Mouse (Mus musculus): ENCODE measurements around the gene Olfr248. TPM values are rescaled to one million over a fixed set of nuclear protein-coding genes. Genes with fewer than 3 reads are reported as not detected.

Gene Olfr248
- polyA plus RNA-seq, 1 experiment, result not detected

DNA sequence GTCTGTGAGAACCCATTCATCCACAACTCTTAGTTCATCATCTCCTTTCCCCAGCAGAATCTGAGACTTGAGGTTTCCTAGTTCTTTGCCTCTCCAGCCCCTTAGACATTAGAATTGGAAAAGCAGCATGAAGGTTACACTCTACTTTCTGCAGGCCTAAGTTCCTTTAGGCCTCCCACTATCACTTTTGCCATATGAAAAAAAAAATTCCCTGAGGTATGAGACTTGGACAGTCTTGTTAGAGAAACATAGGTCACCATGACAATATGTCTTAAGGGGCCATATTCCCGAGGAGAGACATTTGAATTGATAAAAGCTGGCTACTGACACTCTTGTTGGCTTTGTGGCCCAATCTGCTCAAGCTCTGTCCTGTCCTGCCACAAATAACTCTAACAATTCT lies 32.9 kb downstream of the Olfr248 start, which contains the start of gene Olfr414:
Gene Olfr414 (plus strand): TSS at position 301 of the 400 bp plus-strand sequence.
- H3K27ac ChIP-seq (ENCODE audit: insufficient read depth, low read length), result no peak within 1 kb of the TSS
- no peak within 1 kb of the TSS for H3K9ac ChIP-seq (ENCODE audit: low read depth, poor library complexity, severe bottlenecking)
- H3K27me3 ChIP-seq (ENCODE audit: control insufficient read depth, insufficient read depth, low read length, poor library complexity, severe bottlenecking), result no peaks in the 10 kb centered on the region
- H3K4me3 ChIP-seq (ENCODE audit: low read depth, low read length), result no peak within 1 kb of the TSS
- peaks cover 2% of the 10 kb centered on the region for H3K4me1 ChIP-seq (ENCODE audit: control insufficient read depth, insufficient read depth, low read length)
- no peaks in the 10 kb centered on the region for H3K9me3 ChIP-seq (replicated peaks; ENCODE audit: control insufficient read depth, insufficient read depth, low read length, poor library complexity, severe bottlenecking)
- TF ChIP-seq POLR2A (IDR thresholded peaks at IDR 0.05; ENCODE audit: insufficient read depth, low read length) (no peak), CTCF (IDR thresholded peaks at IDR 0.05; ENCODE audit: low read depth, low read length) (no peak), EP300 (IDR thresholded peaks at IDR 0.05; ENCODE audit: insufficient read depth, low read depth, low read length) (no peak)
- no peaks in the 10 kb centered on the region for H3K36me3 ChIP-seq (ENCODE audit: control insufficient read depth, insufficient read depth, low read length, poor library complexity, severe bottlenecking)

DNA sequence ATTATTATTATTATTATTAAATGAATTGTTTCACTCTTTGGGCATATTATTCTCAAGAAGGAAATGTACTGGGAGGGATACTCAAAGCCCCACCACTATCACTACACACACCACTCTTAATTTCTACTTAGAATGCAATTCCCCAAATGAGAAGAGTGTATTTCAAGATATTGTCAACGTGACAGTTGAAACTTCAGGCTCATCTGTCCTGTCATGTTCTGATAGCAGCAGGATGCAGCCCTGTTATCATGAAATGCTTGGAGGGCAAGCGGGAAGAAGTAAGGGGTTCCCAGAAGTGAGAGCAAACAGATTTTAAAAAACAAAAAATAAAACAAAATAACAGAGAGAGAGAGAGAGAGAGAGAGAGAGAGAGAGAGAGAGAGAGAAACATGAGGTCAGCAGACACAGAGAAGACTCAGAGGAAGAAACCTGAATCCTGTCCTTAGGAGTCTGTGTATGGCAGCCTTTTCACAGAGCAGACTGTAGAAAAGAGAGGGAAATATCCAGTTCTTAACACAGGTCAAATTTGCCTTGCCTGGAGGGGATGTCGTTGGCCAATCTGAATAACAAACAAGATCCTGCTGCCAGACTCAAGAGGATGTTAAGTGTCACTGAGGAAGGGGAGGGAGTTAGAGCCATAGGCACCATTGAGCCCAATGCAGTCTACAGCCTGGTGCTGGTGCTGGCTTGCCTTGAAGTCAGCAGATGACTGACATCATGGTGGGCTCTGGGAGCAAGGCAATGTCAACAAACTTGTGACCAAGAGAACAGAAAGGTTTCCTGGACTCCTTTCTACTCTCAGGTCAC lies 35.5 kb downstream of the Olfr248 start:
- Histone ChIP-seq H3K9me3 (replicated peaks; ENCODE audit: control insufficient read depth, insufficient read depth, low read length, poor library complexity, severe bottlenecking) (no peaks in the 10 kb centered on the region), H3K4me1 (ENCODE audit: control insufficient read depth, insufficient read depth, low read length) (peaks cover 2% of the 10 kb centered on the region), H3K36me3 (ENCODE audit: control insufficient read depth, insufficient read depth, low read length, poor library complexity, severe bottlenecking) (no peaks in the 10 kb centered on the region), H3K27ac (ENCODE audit: insufficient read depth, low read length) (no peak overlapping the region), H3K4me3 (ENCODE audit: low read depth, low read length) (no peak overlapping the region), H3K27me3 (ENCODE audit: control insufficient read depth, insufficient read depth, low read length, poor library complexity, severe bottlenecking) (no peaks in the 10 kb centered on the region), H3K9ac (ENCODE audit: low read depth, poor library complexity, severe bottlenecking) (no peak overlapping the region)
- TF ChIP-seq CTCF (IDR thresholded peaks at IDR 0.05; ENCODE audit: low read depth, low read length), result no peak
- TF ChIP-seq POLR2A (IDR thresholded peaks at IDR 0.05; ENCODE audit: insufficient read depth, low read length), result no peak
- TF ChIP-seq EP300 (IDR thresholded peaks at IDR 0.05; ENCODE audit: insufficient read depth, low read depth, low read length), result no peak

DNA sequence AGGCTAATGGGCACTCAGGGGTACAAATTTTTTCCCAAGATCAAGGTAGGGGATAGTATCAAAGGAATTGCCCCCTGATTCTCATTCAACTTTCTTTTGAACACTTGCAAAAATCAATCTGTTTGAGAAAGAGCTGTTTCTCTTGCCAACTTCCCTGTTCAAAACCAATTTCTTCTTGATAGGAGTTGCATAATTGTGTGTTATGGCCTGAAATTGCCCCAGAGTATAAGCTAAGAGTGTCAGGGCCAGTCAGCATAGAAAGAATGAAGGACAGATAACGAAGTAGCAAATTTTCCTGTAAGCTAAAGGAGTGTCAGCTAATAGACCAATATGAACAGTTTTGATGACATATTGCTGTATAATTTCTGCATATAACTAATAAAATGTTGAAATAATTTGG lies 36.6 kb downstream of the Olfr248 start:
- TF ChIP-seq POLR2A (IDR thresholded peaks at IDR 0.05; ENCODE audit: insufficient read depth, low read length) (no peak), EP300 (IDR thresholded peaks at IDR 0.05; ENCODE audit: insufficient read depth, low read depth, low read length) (no peak), CTCF (IDR thresholded peaks at IDR 0.05; ENCODE audit: low read depth, low read length) (no peak)

DNA sequence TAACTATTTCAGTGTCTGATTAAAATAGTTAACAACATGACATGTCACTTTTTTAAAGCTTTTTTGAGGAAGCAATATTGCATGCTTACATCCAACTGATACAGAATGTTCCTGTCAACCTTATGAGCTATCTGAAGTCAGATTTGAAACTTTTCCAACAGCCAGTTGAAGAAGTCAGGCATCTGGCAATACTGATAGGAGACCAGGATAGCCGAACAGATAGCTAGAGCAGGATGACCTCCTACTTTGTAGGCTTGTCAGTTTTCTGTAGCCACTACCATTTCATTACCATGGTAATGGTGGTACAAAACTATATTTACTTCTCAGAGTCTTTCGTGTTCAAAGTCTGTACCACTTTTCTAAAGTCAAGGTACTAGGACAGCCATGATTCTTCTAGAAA lies 37.6 kb downstream of the Olfr248 start:
- Histone ChIP-seq H3K9me3 (replicated peaks; ENCODE audit: control insufficient read depth, insufficient read depth, low read length, poor library complexity, severe bottlenecking) (no peaks in the 10 kb centered on the region), H3K36me3 (ENCODE audit: control insufficient read depth, insufficient read depth, low read length, poor library complexity, severe bottlenecking) (no peaks in the 10 kb centered on the region), H3K9ac (ENCODE audit: low read depth, poor library complexity, severe bottlenecking) (no peak overlapping the region), H3K27ac (ENCODE audit: insufficient read depth, low read length) (no peak overlapping the region), H3K4me1 (ENCODE audit: control insufficient read depth, insufficient read depth, low read length) (peaks cover 2% of the 10 kb centered on the region), H3K27me3 (ENCODE audit: control insufficient read depth, insufficient read depth, low read length, poor library complexity, severe bottlenecking) (no peaks in the 10 kb centered on the region), H3K4me3 (ENCODE audit: low read depth, low read length) (no peak overlapping the region)
- TF ChIP-seq EP300 (IDR thresholded peaks at IDR 0.05; ENCODE audit: insufficient read depth, low read depth, low read length) (no peak), CTCF (IDR thresholded peaks at IDR 0.05; ENCODE audit: low read depth, low read length) (no peak), POLR2A (IDR thresholded peaks at IDR 0.05; ENCODE audit: insufficient read depth, low read length) (no peak)

More for the DNA sequence above, 36.6 kb downstream of the Olfr248 start:
- no peak overlapping the region for H3K27ac ChIP-seq (ENCODE audit: insufficient read depth, low read length)
- peaks cover 2% of the 10 kb centered on the region for H3K4me1 ChIP-seq (ENCODE audit: control insufficient read depth, insufficient read depth, low read length)
- no peaks in the 10 kb centered on the region for H3K27me3 ChIP-seq (ENCODE audit: control insufficient read depth, insufficient read depth, low read length, poor library complexity, severe bottlenecking)
- no peak overlapping the region for H3K9ac ChIP-seq (ENCODE audit: low read depth, poor library complexity, severe bottlenecking)
- H3K36me3 ChIP-seq (ENCODE audit: control insufficient read depth, insufficient read depth, low read length, poor library complexity, severe bottlenecking), result no peaks in the 10 kb centered on the region
- no peaks in the 10 kb centered on the region for H3K9me3 ChIP-seq (replicated peaks; ENCODE audit: control insufficient read depth, insufficient read depth, low read length, poor library complexity, severe bottlenecking)
- H3K4me3 ChIP-seq (ENCODE audit: low read depth, low read length), result no peak overlapping the region

DNA sequence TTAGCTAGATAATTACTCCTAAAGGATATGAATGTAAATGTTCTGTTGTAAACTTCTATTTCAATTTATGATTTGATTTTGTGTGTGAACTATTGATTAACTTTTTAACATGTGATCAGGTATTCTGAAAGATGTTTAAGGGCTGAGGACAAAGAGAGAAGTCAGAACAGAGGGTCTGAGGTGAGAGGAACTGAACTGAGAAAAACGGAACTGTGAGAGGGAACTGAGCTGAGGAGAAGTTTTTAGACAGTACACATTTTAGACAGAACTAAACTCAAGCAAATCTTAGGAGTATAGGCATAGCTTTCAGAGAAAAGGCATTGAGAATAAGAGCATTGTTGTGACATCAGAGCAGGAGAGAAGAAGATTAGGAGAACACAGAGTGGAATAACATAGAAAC lies 43.3 kb downstream of the Olfr248 start:
- H3K27me3 ChIP-seq (ENCODE audit: control insufficient read depth, insufficient read depth, low read length, poor library complexity, severe bottlenecking), result no peaks in the 10 kb centered on the region
- no peaks in the 10 kb centered on the region for H3K4me1 ChIP-seq (ENCODE audit: control insufficient read depth, insufficient read depth, low read length)
- H3K9ac ChIP-seq (ENCODE audit: low read depth, poor library complexity, severe bottlenecking), result no peak overlapping the region
- H3K4me3 ChIP-seq (ENCODE audit: low read depth, low read length), result no peak overlapping the region
- H3K27ac ChIP-seq (ENCODE audit: insufficient read depth, low read length), result no peak overlapping the region
- H3K36me3 ChIP-seq (ENCODE audit: control insufficient read depth, insufficient read depth, low read length, poor library complexity, severe bottlenecking), result no peaks in the 10 kb centered on the region
- no peaks in the 10 kb centered on the region for H3K9me3 ChIP-seq (replicated peaks; ENCODE audit: control insufficient read depth, insufficient read depth, low read length, poor library complexity, severe bottlenecking)
- TF ChIP-seq POLR2A (IDR thresholded peaks at IDR 0.05; ENCODE audit: insufficient read depth, low read length), result no peak
- no peak for TF ChIP-seq CTCF (IDR thresholded peaks at IDR 0.05; ENCODE audit: low read depth, low read length)
- TF ChIP-seq EP300 (IDR thresholded peaks at IDR 0.05; ENCODE audit: insufficient read depth, low read depth, low read length), result no peak

Other genes with a start within 250 kb of the Olfr248 start
- gene Olfr420, start 235.4 kb upstream of the Olfr248 start, polyA plus RNA-seq (2011; ENCODE audit: insufficient read depth, insufficient read length, low read depth, missing spikeins), result not detected in 2 replicates
- gene Spta1, start 218.3 kb upstream of the Olfr248 start, polyA plus RNA-seq (2011; ENCODE audit: insufficient read depth, insufficient read length, low read depth, missing spikeins), result 0.91 and 0.94 TPM in 2 replicates
- not detected in 2 replicates for gene Olfr419, start 139.0 kb upstream of the Olfr248 start, polyA plus RNA-seq (2011; ENCODE audit: insufficient read depth, insufficient read length, low read depth, missing spikeins)
- gene Mptx1, start 60.5 kb upstream of the Olfr248 start, polyA plus RNA-seq (2011; ENCODE audit: insufficient read depth, insufficient read length, low read depth, missing spikeins), result not detected in 2 replicates
- gene Olfr417, start 25.9 kb upstream of the Olfr248 start, polyA plus RNA-seq (2011; ENCODE audit: insufficient read depth, insufficient read length, low read depth, missing spikeins), result not detected in 2 replicates
- gene Olfr414, start 33.0 kb downstream of the Olfr248 start, polyA plus RNA-seq (2011; ENCODE audit: insufficient read depth, insufficient read length, low read depth, missing spikeins), result not detected in 2 replicates
- not detected in 2 replicates for gene Olfr220, start 51.0 kb downstream of the Olfr248 start, polyA plus RNA-seq (2011; ENCODE audit: insufficient read depth, insufficient read length, low read depth, missing spikeins)
- gene Fmn2, start 110.8 kb downstream of the Olfr248 start, polyA plus RNA-seq (2011; ENCODE audit: insufficient read depth, insufficient read length, low read depth, missing spikeins), result 4.0 and 4.3 TPM in 2 replicates

Data from ES-Bruce4 (cell line).